Mouse (Mus musculus) forebrain, embryonic 10.5 days (tissue): ENCODE results near the gene 4930595D18Rik. TPM values are rescaled to one million over a fixed set of nuclear protein-coding genes. Genes with fewer than 3 reads are reported as not detected.

Experiments used
- DNase-seq: peaks from one replicate; pipeline ENCODE4 v3.0.0-alpha.2; 2017; ENCODE audit warnings: low spot score; ENCODE audit errors: extremely low spot score
- H3K27ac ChIP-seq: fragments of 300-500 bp; sonication (generic); 2 replicates; pipeline ENCODE4 v1.5.1; 2016; ENCODE audit warnings: mild to moderate bottlenecking
- H3K27me3 ChIP-seq: fragments of 300-500 bp; sonication (generic); 2 replicates; pipeline ENCODE4 v1.6.1; 2016; ENCODE audit warnings: mild to moderate bottlenecking; ENCODE audit not compliant: poor library complexity, severe bottlenecking
- H3K36me3 ChIP-seq: fragments of 300-500 bp; sonication (generic); replicated peaks from 2 replicates; pipeline ENCODE4 v1.6.1; 2016; ENCODE audit warnings: mild to moderate bottlenecking, moderate library complexity
- H3K4me1 ChIP-seq: fragments of 300-500 bp; sonication (generic); 2 replicates; pipeline ENCODE4 v1.6.1; 2016
- H3K4me3 ChIP-seq: fragments of 300-500 bp; sonication (generic); 2 replicates; pipeline ENCODE4 v1.5.1; 2016; ENCODE audit warnings: mild to moderate bottlenecking, moderate library complexity
- H3K9me3 ChIP-seq: fragments of 300-500 bp; sonication (generic); 2 replicates; pipeline ENCODE4 v1.6.1; 2016; ENCODE audit warnings: mild to moderate bottlenecking, moderate library complexity
- WGBS: fragments of 180-500 bp; shearing (Covaris S2); methylation state at CpG from one replicate; pipeline ENCODE4 v1.1.7; 2016; 5-methylcytosine and 5-hydroxymethylcytosine counted together
- polyA plus RNA-seq: library from polyadenylated mRNA; unstranded; fragments of >200 nt; fragmentation: Nextera tagmentation; extraction: Ambion mirVana; gene quantifications from 2 replicates; pipeline ENCODE4 v1.2.1, GENCODE M21; 2016

The 4930595D18Rik gene
- polyA plus RNA-seq, 1 experiment from 2014 or later = not detected

DNA sequence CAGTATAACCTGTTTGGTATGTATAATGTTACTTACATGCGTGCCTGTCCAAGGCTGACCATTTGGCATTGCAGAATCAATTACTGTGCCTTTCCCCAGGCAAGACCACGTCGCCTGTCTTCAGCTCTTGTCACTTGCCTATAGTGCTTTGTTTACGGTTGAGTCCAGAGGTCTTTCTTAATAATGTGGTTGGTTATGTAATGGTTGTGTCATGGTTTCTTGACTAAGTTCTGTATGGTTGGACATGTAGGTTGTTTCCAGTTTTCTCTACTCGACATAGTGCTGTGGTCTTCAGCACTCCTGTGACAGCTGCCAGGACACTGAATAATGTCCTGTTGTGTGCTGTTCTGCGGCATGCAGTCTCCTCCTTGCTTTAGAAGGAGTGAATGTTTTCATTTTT is 8.5 kb upstream of the 4930595D18Rik start:
- Histone ChIP-seq H3K9me3 (no peaks in the 10 kb centered on the region), H3K27me3 (no peaks in the 10 kb centered on the region), H3K36me3 (peaks cover 8% of the 10 kb centered on the region), H3K27ac (no peak overlapping the region), H3K4me3 (no peak overlapping the region), H3K4me1 (peaks cover 12% of the 10 kb centered on the region)
- no peak for DNase-seq
- WGBS = 86% methylated on average over 6 of the region's 6 CpGs

DNA sequence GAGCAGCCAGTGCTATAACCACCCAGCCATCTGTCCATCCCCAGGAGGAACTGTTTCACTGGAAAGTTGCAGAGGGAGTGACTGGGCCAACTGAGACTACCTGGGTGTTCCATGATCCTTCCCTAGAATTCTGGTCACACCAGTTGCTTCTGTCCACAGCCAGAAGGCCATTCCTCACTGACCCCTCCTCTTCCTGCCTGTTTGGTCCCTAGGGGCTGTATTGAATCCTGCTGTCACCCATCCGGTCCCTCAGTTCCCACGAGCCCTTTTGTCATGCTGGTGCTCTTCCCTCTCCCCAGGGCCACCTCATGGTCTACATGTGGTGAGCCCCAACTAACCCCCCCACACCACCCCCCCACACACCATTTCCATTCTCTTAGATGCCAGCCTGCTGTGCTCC is 6.6 kb upstream of the 4930595D18Rik start:
- H3K36me3 ChIP-seq = peaks cover 8% of the 10 kb centered on the region; the same call in 1 of the 2 replicates
- no peaks in the 10 kb centered on the region for H3K9me3 ChIP-seq
- no peaks in the 10 kb centered on the region for H3K27me3 ChIP-seq
- H3K4me3 ChIP-seq = no peak overlapping the region
- H3K27ac ChIP-seq = no peak overlapping the region
- no peak for DNase-seq
- 66% methylated on average over 2 of the region's 2 CpGs for WGBS
- H3K4me1 ChIP-seq = peaks cover 12% of the 10 kb centered on the region

DNA sequence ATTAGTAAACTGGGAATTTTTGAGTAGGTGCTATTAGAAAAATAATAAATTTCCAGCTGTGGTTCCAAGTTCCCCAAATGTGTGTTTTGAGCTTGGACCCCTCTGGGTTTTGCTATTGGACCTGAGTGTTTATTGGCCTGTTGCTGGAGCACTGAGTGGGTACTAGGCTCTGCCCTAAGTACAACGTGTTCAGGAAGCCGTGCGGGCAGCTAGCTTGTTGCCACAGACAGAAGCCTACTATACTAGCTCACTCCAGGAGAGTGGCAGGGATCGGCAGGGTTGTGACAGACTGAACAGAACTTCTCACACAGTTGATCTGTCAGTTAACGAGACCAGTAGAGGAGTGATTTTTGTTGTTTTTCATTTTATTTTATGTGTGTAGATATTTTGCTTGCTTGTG is 6.1 kb upstream of the 4930595D18Rik start:
- H3K4me3 ChIP-seq = no peak overlapping the region
- H3K4me1 ChIP-seq = peaks cover 12% of the 10 kb centered on the region
- no peak overlapping the region for H3K27ac ChIP-seq
- H3K36me3 ChIP-seq = peaks cover 8% of the 10 kb centered on the region; the same call in 1 of the 2 replicates
- no peaks in the 10 kb centered on the region for H3K27me3 ChIP-seq
- H3K9me3 ChIP-seq = no peaks in the 10 kb centered on the region
- DNase-seq = no peak
- WGBS = 89% methylated on average over 5 of the region's 5 CpGs

DNA sequence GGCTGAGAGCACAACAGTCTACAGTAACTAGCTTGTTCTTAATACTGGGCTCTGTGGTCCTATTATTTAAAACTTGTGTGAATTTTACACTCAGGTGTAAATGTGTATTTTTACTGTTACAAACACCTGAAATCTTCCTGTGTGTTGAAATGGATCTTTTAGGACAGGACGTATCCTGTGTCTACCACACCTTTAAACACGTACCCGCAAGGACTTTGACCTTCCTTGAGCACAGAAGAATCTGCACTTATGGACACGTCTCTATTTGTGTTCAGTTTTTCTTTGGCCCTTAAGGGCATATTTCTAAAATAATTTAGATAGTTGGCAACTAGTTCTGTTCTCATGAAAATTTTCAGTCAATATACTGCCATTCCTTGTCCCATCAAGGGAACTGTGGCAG is 4.0 kb upstream of the 4930595D18Rik start:
- no peak overlapping the region for H3K4me3 ChIP-seq
- H3K9me3 ChIP-seq = no peaks in the 10 kb centered on the region
- H3K4me1 ChIP-seq = peaks cover 4% of the 10 kb centered on the region
- peaks cover 8% of the 10 kb centered on the region; the same call in 1 of the 2 replicates for H3K36me3 ChIP-seq
- no peak overlapping the region for H3K27ac ChIP-seq
- WGBS = 95% methylated on average over 4 of the region's 4 CpGs
- no peak for DNase-seq
- no peaks in the 10 kb centered on the region for H3K27me3 ChIP-seq

DNA sequence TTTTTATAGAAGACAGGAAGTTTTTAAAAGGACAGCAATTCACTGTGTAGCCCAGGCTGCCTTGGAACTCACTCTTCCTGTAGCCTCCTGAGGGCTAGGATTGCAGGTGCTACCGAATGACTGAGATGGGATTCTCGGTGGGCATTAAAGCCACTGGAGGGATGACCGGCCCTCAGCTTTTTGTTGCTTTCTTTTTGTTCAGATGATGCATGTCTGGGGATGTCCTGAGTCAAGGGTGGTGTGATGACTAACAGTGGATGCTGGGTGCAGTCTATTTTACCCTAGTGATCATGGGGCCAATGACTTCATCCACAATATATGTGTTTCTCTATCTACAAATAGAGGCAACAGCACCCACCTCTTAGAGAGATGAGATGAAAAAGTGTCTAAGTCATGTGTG is 2.7 kb upstream of the 4930595D18Rik start:
- 91% methylated on average over 3 of the region's 3 CpGs for WGBS

DNA sequence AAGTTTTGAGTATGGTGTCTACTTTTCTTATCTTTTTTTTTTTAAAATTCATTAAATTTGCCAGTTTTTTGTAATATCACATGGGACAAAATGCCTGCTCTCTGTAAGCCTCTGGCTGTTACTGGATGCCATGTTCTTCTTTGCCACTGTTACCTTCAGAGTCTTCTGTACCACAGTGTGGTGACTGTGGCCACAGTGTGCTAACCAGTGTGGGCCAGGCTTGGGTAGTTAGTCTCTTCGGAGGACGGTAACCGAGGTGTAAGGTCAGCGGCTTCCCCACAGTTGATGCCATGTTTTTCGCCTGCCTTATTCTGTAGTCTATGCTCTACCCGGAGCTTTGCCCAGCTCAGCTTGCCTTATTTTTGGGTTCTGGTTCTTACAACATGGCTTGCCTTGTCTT is 1.9 kb downstream of the 4930595D18Rik start:
- no peak for DNase-seq
- Histone ChIP-seq H3K36me3 (peaks cover 10% of the 10 kb centered on the region; the same call in 1 of the 2 replicates), H3K9me3 (no peaks in the 10 kb centered on the region), H3K27me3 (no peaks in the 10 kb centered on the region), H3K27ac (no peak overlapping the region), H3K4me1 (peaks cover 4% of the 10 kb centered on the region; the same call in 1 of the 2 replicates), H3K4me3 (no peak overlapping the region)
- 97% methylated on average over 6 of the region's 6 CpGs for WGBS

More for the DNA sequence above, 2.7 kb upstream of the 4930595D18Rik start:
- Histone ChIP-seq H3K4me1 (no peaks in the 10 kb centered on the region), H3K4me3 (no peak overlapping the region), H3K27me3 (no peaks in the 10 kb centered on the region), H3K9me3 (no peaks in the 10 kb centered on the region), H3K36me3 (peaks cover 8% of the 10 kb centered on the region; the same call in 1 of the 2 replicates), H3K27ac (no peak overlapping the region)
- no peak for DNase-seq

DNA sequence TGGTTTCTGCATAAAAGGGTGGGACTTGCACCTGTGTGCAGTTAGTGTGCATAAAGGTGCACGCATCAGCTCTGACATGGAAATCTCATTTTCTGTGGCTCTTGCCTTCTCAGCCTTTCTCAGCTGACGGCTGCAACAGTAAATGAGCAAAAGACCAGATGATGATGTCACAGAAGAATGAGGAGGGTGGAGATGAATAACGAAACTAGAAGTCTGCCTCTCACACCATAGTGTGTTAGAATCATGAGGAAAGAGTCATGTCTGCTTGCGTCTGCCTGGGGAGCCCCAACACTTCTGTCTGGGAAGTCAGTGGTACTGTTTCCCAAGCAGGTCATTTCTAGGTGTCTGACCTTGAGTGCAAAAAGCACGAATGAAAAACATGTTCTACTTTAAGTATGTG is 2.4 kb downstream of the 4930595D18Rik start:
- no peak overlapping the region for H3K27ac ChIP-seq
- H3K4me3 ChIP-seq = no peak overlapping the region
- H3K27me3 ChIP-seq = no peaks in the 10 kb centered on the region
- no peak for DNase-seq
- 89% methylated on average over 5 of the region's 5 CpGs for WGBS
- peaks cover 4% of the 10 kb centered on the region; the same call in 1 of the 2 replicates for H3K4me1 ChIP-seq
- no peaks in the 10 kb centered on the region for H3K9me3 ChIP-seq
- peaks cover 10% of the 10 kb centered on the region; the same call in 1 of the 2 replicates for H3K36me3 ChIP-seq

DNA sequence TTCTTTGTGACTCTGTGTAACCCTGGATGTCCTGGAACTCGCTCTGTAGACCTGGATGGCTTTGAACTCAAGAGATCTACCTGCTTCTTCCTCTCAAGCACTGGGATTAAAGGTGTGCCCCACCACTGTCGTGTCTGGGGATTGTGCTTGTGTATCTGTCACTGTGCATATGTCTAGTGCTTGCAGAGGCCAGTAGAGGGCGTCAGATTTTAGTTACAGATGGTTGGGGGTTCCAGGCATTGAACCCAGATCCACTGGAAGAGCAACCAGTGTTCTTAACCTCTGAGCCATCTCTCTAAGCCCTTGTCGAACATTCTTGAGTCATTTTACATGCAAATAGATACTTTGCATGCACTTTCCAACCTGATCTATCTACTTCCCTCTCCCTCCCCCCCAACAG is 5.5 kb downstream of the 4930595D18Rik start:
- no peak overlapping the region for H3K27ac ChIP-seq
- H3K27me3 ChIP-seq = no peaks in the 10 kb centered on the region
- no peaks in the 10 kb centered on the region for H3K9me3 ChIP-seq
- 74% methylated on average over 4 of the region's 4 CpGs for WGBS
- peaks cover 27% of the 10 kb centered on the region for H3K36me3 ChIP-seq
- no peak overlapping the region for H3K4me3 ChIP-seq
- H3K4me1 ChIP-seq = peaks cover 4% of the 10 kb centered on the region; the same call in 1 of the 2 replicates
- DNase-seq = no peak

DNA sequence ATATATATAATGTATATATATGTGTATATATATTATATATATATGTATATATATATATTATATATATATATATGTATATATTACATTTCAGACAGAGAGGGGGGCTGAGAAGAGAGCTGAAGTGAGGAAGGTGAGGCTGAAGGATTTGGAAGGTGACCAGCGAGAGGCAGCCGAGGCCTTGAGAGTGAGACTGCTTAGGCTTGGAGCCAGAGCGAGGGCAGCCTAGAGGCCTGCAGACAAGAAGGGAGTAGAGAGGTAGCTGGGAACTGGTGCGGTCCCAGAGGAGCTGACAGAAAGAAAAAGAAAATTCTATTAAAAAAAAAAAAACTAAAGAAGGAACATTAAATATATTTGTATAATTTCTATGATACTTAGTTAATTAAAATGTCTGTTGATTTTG is 15.4 kb downstream of the 4930595D18Rik start:
- Histone ChIP-seq H3K9me3 (no peaks in the 10 kb centered on the region), H3K36me3 (peaks cover 37% of the 10 kb centered on the region), H3K27ac (no peak overlapping the region), H3K4me3 (no peak overlapping the region), H3K4me1 (peaks cover 46% of the 10 kb centered on the region), H3K27me3 (no peaks in the 10 kb centered on the region)
- no peak for DNase-seq
- 92% methylated on average over 4 of the region's 4 CpGs for WGBS

DNA sequence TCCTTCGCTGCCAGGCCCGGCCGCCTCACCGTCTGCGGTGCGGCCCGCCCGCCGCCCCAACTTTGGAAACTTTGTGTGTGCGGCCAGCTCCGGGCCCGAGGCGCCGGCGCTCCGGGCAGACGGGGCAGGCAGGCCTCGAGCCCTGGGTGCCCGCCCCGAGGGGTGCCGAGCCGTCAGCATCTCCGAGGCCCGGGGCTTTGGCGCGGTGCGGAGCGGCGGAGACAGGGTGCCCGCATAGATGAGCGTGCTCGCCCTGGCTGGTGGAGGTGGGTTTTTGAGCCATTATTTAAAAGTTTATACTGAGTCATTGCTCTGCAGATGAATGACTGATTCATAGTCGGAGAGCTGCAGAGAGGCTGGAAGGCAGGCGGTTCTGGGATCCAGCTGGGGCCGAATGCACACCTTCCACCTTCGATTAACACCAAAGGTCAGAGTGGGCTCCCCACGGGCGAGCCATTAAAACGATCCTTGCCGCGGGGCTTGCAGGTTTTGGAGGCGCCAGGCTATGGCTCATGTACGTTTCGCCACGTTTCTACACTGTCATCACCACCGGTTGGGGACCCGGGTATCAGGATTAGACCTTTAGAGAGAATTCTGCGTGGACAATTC is 17.5 kb downstream of the 4930595D18Rik start:
- Histone ChIP-seq H3K9me3 (no peaks in the 10 kb centered on the region), H3K27ac (peak overlapping the region; percentile 94), H3K4me3 (peak overlapping the region; percentile 88), H3K4me1 (peaks cover 67% of the 10 kb centered on the region), H3K27me3 (no peaks in the 10 kb centered on the region), H3K36me3 (peaks cover 21% of the 10 kb centered on the region)
- peak; percentile 38 for DNase-seq
- WGBS = under 1% methylated on average over 48 of the region's 48 CpGs

DNA sequence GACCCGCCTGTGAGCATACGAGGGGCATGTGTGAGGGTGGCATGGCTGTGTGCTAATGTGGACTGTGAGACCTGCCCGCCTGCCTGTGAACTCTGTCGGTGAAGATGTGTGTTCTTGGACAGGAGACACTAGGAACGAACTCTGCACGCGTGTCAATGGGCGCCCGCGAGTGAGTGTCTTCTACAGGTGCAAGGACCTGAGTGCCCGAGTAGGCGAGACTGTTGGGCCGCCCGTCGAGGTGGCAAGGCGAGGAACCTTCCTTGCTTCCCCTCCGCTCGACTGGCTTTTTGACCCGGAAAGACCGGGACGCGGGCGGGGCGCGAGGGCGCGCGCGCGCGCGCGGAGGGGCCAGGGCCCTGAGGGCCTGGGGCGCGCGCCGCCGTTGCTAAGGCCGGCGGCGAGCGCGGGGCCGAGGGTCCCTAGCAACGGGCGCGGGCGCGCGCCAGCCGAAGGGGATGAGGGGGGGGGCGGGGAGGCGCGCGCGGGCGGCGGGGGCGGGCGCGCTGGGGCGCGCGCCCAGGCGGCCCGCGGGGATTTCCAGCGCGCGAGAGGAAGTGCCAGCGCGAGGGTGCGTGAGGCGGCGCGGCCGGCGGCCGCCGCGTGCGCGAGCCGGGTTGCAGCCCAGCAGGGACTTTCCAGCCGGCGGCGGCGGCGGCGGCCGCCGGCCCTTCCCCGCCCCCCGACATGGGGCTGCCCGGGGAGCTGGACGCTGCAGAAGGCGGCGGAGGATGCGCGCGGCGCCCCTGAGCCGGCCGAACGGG is 18.3 kb downstream of the 4930595D18Rik start, which contains the start of gene Traf3:
Traf3 (plus strand) TSS at position 540 of the 761 bp plus-strand sequence.
- H3K9me3 ChIP-seq = no peaks in the 10 kb centered on the region
- DNase-seq = peak; percentile 71

DNA sequence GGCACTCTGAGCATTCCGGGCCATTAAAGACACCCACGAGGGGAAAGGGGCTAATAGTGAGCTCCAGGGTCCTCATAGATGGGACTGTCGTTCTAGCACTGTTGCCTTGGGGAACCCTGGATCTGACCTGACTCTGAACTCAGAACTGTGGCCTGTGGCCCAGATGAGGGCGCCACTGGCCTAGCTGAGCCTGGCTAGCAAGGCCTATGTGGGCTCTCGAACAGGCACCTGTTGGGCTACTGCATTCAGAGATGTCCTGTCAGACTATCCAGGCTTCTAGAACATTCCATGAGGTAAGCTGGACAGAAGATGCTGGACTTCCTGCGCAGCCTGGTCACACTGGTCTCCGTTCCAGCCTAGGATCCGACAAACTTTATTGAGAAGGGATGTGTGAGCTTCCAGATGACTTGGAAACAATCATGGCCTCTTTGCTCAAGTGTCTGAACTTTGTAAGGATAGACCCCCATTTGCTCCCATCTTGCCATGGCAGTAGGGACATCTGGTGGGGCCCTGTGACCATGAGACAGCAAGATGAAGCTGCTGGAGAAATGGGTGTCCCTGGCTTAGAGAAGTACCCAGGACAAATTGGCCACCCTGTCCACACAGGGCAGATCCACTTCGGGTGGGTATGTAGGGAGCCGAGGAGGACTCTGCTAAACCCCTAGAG is 19.0 kb downstream of the 4930595D18Rik start:
- Histone ChIP-seq H3K27me3 (no peaks in the 10 kb centered on the region), H3K27ac (peak overlapping the region; percentile 94), H3K4me1 (peaks cover 69% of the 10 kb centered on the region), H3K36me3 (peaks cover 7% of the 10 kb centered on the region), H3K4me3 (peak overlapping the region; percentile 88), H3K9me3 (no peaks in the 10 kb centered on the region)
- DNase-seq = peak; percentile 58
- whole genome bisulfite sequencing = 62% methylated on average over 10 of the region's 10 CpGs

More for the DNA sequence above, 18.3 kb downstream of the 4930595D18Rik start, which contains the start of gene Traf3:
- peak within 1 kb of the TSS; percentile 94 for H3K27ac ChIP-seq
- H3K36me3 ChIP-seq = peaks cover 14% of the 10 kb centered on the region
- 6% methylated on average over 87 of the region's 105 CpGs for WGBS
- H3K27me3 ChIP-seq = no peaks in the 10 kb centered on the region
- peak within 1 kb of the TSS; percentile 88 for H3K4me3 ChIP-seq
- H3K4me1 ChIP-seq = peaks cover 69% of the 10 kb centered on the region
